Mouse (Mus musculus): ENCODE data around the gene C1s1.
"Not testable (repeated sequence)": the region's sequence is repeated elsewhere in the genome, so short reads cannot be mapped to it uniquely, and the experiment has no call there.

C1s1 gene

GRCm38 (mm10) chr6:124531077-124531476, 11.1 kb downstream of the C1s1 start:
- ChIA-PET POLR2A (interaction anchor here in 1 of 4 experiments (0.5 kb wide), 1 partner anchor 1657 kb away, joined by 3 read pairs; the partner anchor contains the start of gene Necap1), CTCF (no interaction called here)

- CTCF ChIA-PET: interaction anchor here in 2 of 4 experiments (0.6 to 1.5 kb wide), 2 partner anchors 15 to 122 kb away, joined by 3 read pairs; partner anchors contain the start of gene C1s1 (in 1 of the 2)
- POLR2A ChIA-PET: interaction anchor here in 1 of 4 experiments (1.4 kb wide), 1 partner anchor 19 kb away, joined by 7 read pairs; no protein-coding TSS in a partner anchor
Measured at GRCm38 (mm10) chr6:124527881-124528280, 14.3 kb downstream of the C1s1 start.

GRCm38 (mm10) chr6:124522082-124522481, 20.1 kb downstream of the C1s1 start:
- CTCF ChIA-PET: not testable (repeated sequence)
- POLR2A ChIA-PET: interaction anchor here in 1 of 4 experiments (1.0 kb wide), 1 partner anchor 30 kb away, joined by 3 read pairs; the partner anchor contains the start of gene C1rl

DNA sequence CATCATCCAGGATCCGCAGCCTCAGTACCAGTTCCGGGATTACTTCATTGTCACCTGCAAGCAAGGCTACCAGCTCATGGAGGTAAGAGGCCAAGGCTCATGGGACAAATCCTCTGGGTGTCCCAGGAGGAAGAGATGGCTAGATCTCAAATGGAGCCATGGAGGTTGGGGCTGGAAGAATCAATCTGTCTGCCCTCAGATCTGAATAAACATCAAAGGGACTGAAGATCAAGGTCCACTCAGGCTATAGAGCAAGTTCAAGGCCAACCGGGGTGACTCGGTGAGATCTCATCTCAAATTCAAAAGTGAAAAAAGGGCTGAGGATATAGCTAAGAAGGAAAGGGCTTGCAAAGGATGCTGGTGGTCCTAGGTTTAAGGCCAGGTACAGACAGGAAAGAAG, 24.4 kb downstream of the C1s1 start:
- CTCF ChIA-PET: not testable (repeated sequence)
- POLR2A ChIA-PET: interaction anchor here in 1 of 4 experiments (1.2 kb wide), 1 partner anchor 155 kb away, joined by 4 read pairs; no protein-coding TSS in a partner anchor

GRCm38 (mm10) chr6:124512355-124512836, 29.8 kb downstream of the C1s1 start, which contains the start of gene C1ra:
Gene C1ra (plus strand): TSS chr6:124512405.
- CTCF ChIA-PET: interaction anchor here (0.7 to 1.7 kb wide), 14 partner anchors 18 to 325 kb away, joined by 3 to 6 read pairs (median 3); partner anchors contain the start of genes C1rl (in 3 of the 4), C1s1 (in 2 of the 4) and C1rb (in 1 of the 4)
- POLR2A ChIA-PET: interaction anchor here in 2 of 4 experiments (0.7 to 1.0 kb wide), 2 partner anchors 20 to 293 kb away, joined by 3 read pairs; partner anchors contain the start of gene C1rl (in 1 of the 2)

GRCm38 (mm10) chr6:124511936-124512335, 30.2 kb downstream of the C1s1 start:
- ChIA-PET POLR2A (no interaction called here), CTCF (interaction anchor here in 3 of 4 experiments (0.6 to 1.7 kb wide), 11 partner anchors 17 to 581 kb away, joined by 3 to 6 read pairs (median 3); partner anchors contain the start of genes C1rl (in 2 of the 3), C1rb (in 1 of the 3) and C1s1 (in 1 of the 3))

DNA sequence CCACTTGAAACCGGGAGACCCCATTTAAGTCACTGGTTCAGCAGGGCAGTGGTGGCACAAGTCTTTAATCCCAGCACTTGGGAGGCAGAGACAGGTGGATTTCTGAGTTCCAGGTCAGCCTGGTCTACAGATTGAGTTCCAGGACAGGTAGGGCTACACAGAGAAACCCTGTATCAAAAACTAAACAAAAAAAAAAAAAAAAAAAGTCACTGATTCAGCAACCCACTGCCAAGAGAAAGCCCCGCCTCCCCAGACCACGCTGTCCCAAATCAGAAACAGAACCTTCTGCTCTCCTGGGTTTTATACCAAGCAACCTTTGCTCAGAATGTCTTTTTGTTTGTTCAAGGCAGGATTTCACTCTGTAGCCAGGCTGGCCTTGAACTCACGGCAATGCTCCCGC, 33.0 kb downstream of the C1s1 start:
- CTCF ChIA-PET: interaction anchor here in 2 of 4 experiments (0.7 to 1.0 kb wide), 2 partner anchors 28 to 196 kb away, joined by 4 to 5 read pairs; no protein-coding TSS in a partner anchor
- POLR2A ChIA-PET: interaction anchor here in 1 of 4 experiments (0.7 to 1.5 kb wide), 4 partner anchors 15 to 1300 kb away, joined by 3 to 8 read pairs (median 5); no protein-coding TSS in a partner anchor

GRCm38 (mm10) chr6:124508292-124508691, 33.9 kb downstream of the C1s1 start:
- ChIA-PET CTCF (interaction anchor here in 1 of 4 experiments (1.0 kb wide), 1 partner anchor 27 kb away, joined by 4 read pairs; no protein-coding TSS in a partner anchor), POLR2A (interaction anchor here in 2 of 4 experiments (0.5 to 1.5 kb wide), 8 partner anchors 8 to 1806 kb away, joined by 3 to 7 read pairs (median 3); partner anchors contain the start of genes C1rl (in 1 of the 2) and Grcc10 (in 1 of the 2))

DNA sequence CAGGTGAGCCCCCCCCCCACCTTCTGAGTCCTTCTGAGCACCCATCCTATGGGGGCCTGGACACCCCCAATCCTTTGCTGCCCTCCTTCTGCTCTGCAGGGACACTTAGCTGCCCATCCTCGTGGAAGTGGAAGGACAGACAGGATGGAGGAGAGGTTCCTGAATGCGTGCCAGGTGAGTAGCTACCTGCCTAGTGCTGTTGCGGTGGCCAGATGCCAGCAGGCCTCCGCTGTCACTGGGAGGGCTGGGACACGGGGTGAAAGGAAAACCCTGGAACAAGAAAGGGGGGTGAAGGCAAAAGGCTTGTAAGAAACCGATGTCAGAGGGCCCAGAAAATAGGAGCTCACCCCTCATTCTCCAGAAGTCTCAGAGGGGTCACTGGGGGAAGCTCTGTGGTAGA, 35.2 kb downstream of the C1s1 start:
- CTCF ChIA-PET: interaction anchor here in 2 of 4 experiments (0.9 to 1.2 kb wide), 2 partner anchors 14 to 195 kb away, joined by 3 read pairs; partner anchors contain the start of gene C1rl (in 1 of the 2)

DNA sequence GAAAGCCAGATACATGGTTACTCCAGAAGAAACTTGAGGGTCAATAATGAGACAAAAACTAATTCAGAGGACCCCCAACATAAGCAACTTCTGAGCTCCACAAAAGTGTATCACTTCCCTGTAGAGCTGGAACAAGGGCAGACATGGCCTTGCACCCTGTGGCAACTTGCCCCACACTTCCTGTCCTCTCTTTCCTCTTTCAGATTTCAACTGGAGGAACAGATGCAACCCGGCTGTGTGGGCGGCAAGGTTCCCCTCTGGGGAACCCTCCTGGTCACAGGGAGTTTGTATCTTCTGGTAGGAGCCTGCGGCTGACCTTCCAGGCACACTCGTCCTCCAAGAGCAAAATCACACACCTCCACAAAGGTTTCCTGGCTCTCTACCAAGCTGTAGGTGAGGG, 37.1 kb downstream of the C1s1 start:
- CTCF ChIA-PET: interaction anchor here in 2 of 4 experiments (0.5 to 1.7 kb wide), 3 partner anchors 24 to 399 kb away, joined by 3 to 4 read pairs (median 4); no protein-coding TSS in a partner anchor
- POLR2A ChIA-PET: interaction anchor here in 2 of 4 experiments (0.5 to 3.2 kb wide), 4 partner anchors 11 to 46 kb away, joined by 3 to 17 read pairs (median 4); partner anchors contain the start of gene C1rl (in 2 of the 2)

More for the DNA sequence above, 35.2 kb downstream of the C1s1 start:
- POLR2A ChIA-PET: interaction anchor here in 3 of 4 experiments (0.5 to 3.2 kb wide), 6 partner anchors 13 to 658 kb away, joined by 3 to 17 read pairs (median 3); partner anchors contain the start of gene C1rl (in 2 of the 3)

- ChIA-PET CTCF (interaction anchor here in 2 of 4 experiments (0.6 to 0.7 kb wide), 2 partner anchors 9 to 1940 kb away, joined by 3 read pairs; partner anchors contain the start of gene C1rl (in 1 of the 2)), POLR2A (interaction anchor here in 3 of 4 experiments (0.6 to 1.9 kb wide), 3 partner anchors 8 to 10 kb away, joined by 4 read pairs; partner anchors contain the start of gene C1rl (in 2 of the 3))
Measured at GRCm38 (mm10) chr6:124502021-124502420, 40.1 kb downstream of the C1s1 start.

DNA sequence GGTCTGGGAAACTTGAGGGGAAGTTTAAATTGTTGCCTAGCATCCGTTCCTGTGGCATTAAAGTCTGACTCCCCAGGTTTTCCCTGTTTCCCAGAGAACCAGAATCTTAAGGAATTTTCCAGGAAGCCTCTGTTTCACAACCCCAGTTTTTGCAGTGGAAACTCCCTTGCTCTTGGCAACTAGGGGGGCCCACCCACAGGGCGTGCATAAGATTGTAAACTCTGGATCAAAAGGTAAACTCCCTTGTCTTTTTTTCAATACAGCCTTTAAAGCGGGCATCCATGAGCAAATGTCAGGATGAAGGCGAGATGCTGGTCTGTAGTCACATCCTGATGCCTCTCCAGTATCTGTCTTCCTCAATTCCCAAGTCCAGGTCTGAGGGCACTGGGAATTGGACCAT, 40.7 kb downstream of the C1s1 start:
- ChIA-PET POLR2A (interaction anchor here in 1 of 4 experiments (1.9 kb wide), 1 partner anchor 9 kb away, joined by 4 read pairs; the partner anchor contains the start of gene C1rl), CTCF (no interaction called here)

GRCm38 (mm10) chr6:124499914-124500566, 42.1 kb downstream of the C1s1 start:
- POLR2A ChIA-PET: interaction anchor here in 2 of 4 experiments (0.7 to 1.4 kb wide), 2 partner anchors 8 to 241 kb away, joined by 3 read pairs; partner anchors contain the start of gene Grcc10 (in 1 of the 2)
- CTCF ChIA-PET: interaction anchor here in 1 of 4 experiments (1.4 kb wide), 1 partner anchor 19 kb away, joined by 4 read pairs; no protein-coding TSS in a partner anchor

GRCm38 (mm10) chr6:124496054-124496453, 46.1 kb downstream of the C1s1 start:
- POLR2A ChIA-PET: interaction anchor here in 1 of 4 experiments (1.6 to 5.3 kb wide), 2 partner anchors 15 to 19 kb away, joined by 4 to 50 read pairs; no protein-coding TSS in a partner anchor
- CTCF ChIA-PET: no interaction called here

GRCm38 (mm10) chr6:124493886-124494285, 48.3 kb downstream of the C1s1 start:
- POLR2A ChIA-PET: interaction anchor here in 3 of 4 experiments (0.6 to 5.3 kb wide), 21 partner anchors 8 to 336 kb away, joined by 3 to 50 read pairs (median 5); partner anchors contain the start of genes Emg1 (in 2 of the 3), Grcc10 (in 2 of the 3), Phb2 (in 2 of the 3) and C1s1 (in 1 of the 3)
- CTCF ChIA-PET: interaction anchor here in 3 of 4 experiments (0.8 to 2.9 kb wide), 10 partner anchors 8 to 209 kb away, joined by 3 to 37 read pairs (median 7); partner anchors contain the start of genes C1ra (in 1 of the 3), Lpcat3 (in 1 of the 3) and Pex5 (in 1 of the 3)

GRCm38 (mm10) chr6:124492842-124493561, 49.2 kb downstream of the C1s1 start, which contains the start of gene C1rl:
Gene C1rl (plus strand): TSS chr6:124493113.
- POLR2A ChIA-PET: interaction anchor here (0.5 to 5.3 kb wide), 45 partner anchors 9 to 1885 kb away, joined by 3 to 50 read pairs (median 4); partner anchors contain the start of genes Grcc10 (in 4 of the 4), C1s1 (in 2 of the 4), Emg1 (in 2 of the 4) and Lpcat3 (in 2 of the 4)
- CTCF ChIA-PET: interaction anchor here (0.5 to 2.9 kb wide), 47 partner anchors 9 to 537 kb away, joined by 3 to 37 read pairs (median 4); partner anchors contain the start of genes C1s1 (in 3 of the 4), C1ra (in 2 of the 4), Lpcat3 (in 2 of the 4) and Pex5 (in 2 of the 4)

DNA sequence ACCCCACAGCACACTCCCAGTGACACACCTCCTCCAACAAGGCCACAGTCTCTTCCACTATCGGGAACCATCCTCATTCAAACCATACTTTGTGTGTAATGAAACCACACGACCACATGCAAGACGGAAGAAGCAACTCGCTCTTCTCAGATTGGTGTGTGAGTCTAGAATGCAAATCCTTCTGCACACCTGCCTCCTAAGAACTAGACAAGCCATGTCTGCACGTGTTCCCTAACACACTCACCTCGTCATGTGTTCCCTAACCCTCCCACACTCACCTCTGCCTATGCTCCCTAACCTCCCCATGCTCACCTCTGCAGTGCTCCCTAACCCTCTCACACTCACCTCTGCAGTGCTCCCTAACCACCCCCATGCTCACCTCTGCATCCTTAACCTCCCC, 50.7 kb downstream of the C1s1 start:
- POLR2A ChIA-PET: interaction anchor here in 2 of 4 experiments (1.2 to 5.3 kb wide), 9 partner anchors 10 to 338 kb away, joined by 3 to 50 read pairs (median 16); partner anchors contain the start of genes Grcc10 (in 2 of the 2), Cdca3 (in 1 of the 2), Ptpn6 (in 1 of the 2) and Usp5 (in 1 of the 2)
- CTCF ChIA-PET: interaction anchor here in 2 of 4 experiments (0.6 to 2.0 kb wide), 2 partner anchors 11 to 350 kb away, joined by 3 to 10 read pairs; no protein-coding TSS in a partner anchor
